Mouse (Mus musculus) G1E-ER4 (cell line): ENCODE data around the gene Mrpl50. TPM values are rescaled to one million over a fixed set of nuclear protein-coding genes. Genes with fewer than 3 reads are reported as not detected.

Source experiments
- GATA1 ChIP-seq: IDR thresholded peaks from one replicate; pipeline ENCODE4 v1.8.0; 2012; ENCODE audit warnings: low read length, inconsistent platforms
- polyA plus RNA-seq: library from polyadenylated mRNA; stranded (reverse); fragments of >175 nt; gene quantifications from 2 replicates; pipeline ENCODE4 v1.2.3, GENCODE M21; 2012

Gene Mrpl50
- polyA plus RNA-seq = 1.9 and 3.2 TPM in 2 replicates

- TF ChIP-seq GATA1 = no peak
Measured at GRCm38 (mm10) chr4:49520572-49521340, at the start of gene Mrpl50, which contains the start of gene Zfp189. TSS of gene Mrpl50 (minus strand) at chr4:49521093. TSS of gene Zfp189 (plus strand) at chr4:49521176.

- no peak for TF ChIP-seq GATA1
Measured at GRCm38 (mm10) chr4:49567613-49568012, 46.7 kb upstream of the Mrpl50 start.

GRCm38 (mm10) chr4:49559915-49560772, 39.3 kb upstream of the Mrpl50 start:
- no peak for TF ChIP-seq GATA1

DNA sequence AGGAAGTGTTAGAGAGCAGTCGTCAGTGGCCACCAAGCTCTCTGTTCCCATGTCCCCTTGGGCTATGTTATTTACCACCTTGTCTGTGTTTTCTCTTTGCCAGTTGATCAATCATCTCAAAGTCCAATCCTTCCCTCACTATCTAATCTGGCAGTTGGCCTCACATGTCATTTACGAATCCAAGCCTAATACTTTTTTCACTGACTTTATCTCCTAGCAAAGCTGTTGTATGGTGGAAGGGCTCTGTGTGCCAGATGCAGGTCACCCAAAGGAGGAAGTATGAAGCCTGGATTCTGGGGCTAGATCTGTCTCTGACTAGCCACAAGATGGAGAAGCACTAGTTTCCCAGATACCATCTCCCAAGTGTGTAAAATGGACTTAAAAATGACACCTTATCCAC, 37.3 kb upstream of the Mrpl50 start:
- no peak for TF ChIP-seq GATA1

DNA sequence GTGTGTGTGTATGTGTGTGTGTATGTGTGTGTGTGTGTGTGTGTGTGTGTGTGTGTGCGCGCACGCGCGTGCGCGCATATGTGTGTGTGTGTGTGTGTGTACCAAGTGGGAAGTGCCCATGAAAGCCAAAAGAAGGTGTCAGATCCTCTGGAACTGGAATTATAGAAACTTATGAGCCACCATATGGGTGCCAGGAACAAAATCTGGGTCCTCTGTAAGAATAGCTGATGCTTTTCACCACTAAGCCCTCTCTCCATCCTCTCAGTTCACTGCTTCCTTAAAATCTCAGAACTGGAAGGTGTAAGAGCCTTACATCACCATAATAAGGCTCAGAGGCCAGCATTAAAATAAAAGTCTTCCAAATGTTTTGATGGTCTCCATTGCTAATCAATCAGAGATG, 36.5 kb upstream of the Mrpl50 start:
- TF ChIP-seq GATA1 = no peak

DNA sequence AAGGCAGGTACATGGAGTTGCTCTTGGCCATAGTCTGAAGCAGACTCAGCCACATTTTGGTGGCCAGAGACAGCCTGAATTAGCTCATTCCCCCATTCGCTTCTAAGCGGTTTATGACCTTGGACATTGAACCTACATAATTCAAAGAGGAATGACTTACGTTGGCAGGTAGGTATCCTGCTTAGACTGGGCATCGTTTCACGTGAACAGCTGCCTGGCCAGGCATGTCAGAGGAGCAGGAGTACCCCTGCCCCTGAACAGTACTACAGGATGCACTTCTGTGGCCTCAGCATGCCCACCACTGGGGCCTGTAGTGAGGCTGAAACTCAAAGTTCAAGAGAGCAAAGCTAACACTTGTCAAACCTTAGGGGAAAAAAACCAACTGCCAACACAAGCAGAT, 32.5 kb upstream of the Mrpl50 start:
- TF ChIP-seq GATA1 = no peak

- no peak for TF ChIP-seq GATA1
Measured at GRCm38 (mm10) chr4:49549383-49549782, 28.5 kb upstream of the Mrpl50 start, which contains the start of gene Aldob. TSS of gene Aldob (minus strand) at chr4:49549546.

DNA sequence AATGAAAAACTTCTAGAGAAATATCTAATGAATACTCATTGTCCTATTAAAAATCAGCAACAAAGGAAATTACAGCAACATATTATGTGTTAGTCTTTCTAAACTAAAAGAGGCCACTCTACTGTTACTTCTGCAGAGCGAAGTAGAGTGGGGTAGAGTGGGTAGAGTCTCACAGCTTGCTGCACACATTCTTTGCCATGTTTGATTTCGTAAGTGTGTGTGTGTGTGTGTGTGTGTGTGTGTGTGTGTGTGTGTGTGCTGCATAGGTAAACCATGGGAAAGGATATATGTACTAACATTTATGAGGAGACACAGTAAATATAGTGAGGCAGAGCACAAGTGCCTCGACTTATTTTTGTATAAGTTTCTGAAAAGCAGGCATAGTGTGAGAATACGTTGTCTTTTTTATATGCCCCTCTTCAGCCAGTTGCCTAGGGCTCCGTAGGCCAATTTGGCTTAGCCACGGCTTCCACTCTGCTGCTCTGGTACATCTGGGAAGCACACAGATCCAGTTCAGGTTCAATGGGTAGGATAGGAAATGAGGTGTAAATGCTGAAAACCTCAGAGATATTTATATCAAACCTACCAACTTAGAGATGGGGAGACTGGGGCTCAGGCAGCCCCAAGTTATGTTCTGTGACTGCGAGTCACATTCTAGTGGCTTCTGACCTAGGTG, 26.8 kb upstream of the Mrpl50 start:
- no peak for TF ChIP-seq GATA1

DNA sequence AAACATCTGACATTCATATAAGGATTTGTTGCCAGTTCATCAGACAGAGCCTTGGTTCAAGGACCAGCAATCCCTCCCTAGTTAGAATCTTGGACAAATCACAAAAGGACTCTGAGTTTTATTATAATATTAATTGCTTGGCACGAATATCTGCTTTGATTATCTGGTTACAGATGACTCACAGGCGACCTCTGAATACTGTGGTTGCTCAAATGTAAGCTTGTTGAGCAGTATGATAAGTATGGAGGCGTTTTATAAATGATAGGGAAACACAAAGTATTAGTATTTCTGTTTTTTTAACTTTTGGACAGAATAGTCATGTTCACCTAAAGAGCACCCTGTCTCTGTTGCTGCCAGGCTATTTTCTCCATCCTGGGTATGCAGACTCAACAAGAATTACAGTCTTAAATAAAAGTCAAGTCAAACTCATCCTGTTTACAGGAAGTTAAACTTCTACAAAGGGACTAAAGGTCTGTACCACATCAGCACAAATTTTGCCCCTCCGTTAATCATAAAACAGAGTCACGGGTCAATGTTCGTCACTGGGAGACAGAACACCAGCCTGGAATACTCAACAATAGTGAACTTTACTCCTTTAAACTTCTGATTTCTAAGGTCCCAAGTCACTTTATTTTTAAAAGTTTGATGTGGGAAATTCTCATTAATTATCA, 26.1 kb upstream of the Mrpl50 start:
- TF ChIP-seq GATA1 = no peak

- no peak for TF ChIP-seq GATA1
Measured at GRCm38 (mm10) chr4:49546026-49546425, 25.1 kb upstream of the Mrpl50 start.

DNA sequence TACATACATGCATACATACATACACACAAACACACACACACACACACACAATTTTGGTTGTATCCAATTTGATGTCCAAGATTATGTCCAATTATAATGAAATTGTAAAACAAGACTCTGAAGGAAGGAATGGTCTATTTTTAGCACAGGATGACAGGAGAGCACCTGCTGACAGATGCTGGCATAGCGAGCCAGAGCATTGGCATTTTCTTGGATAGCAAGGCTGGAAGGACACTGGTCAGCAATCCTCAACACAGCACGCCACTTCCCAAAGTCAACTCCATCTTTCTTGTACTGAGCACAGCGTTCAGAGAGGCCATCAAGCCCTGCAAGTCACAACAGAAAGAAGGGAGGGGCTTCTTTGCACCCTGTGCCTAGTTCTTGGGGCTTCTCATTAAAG, 20.1 kb upstream of the Mrpl50 start:
- no peak for TF ChIP-seq GATA1

GRCm38 (mm10) chr4:49539665-49540064, 18.8 kb upstream of the Mrpl50 start:
- TF ChIP-seq GATA1 = no peak

GRCm38 (mm10) chr4:49536671-49537070, 15.8 kb upstream of the Mrpl50 start:
- no peak for TF ChIP-seq GATA1

DNA sequence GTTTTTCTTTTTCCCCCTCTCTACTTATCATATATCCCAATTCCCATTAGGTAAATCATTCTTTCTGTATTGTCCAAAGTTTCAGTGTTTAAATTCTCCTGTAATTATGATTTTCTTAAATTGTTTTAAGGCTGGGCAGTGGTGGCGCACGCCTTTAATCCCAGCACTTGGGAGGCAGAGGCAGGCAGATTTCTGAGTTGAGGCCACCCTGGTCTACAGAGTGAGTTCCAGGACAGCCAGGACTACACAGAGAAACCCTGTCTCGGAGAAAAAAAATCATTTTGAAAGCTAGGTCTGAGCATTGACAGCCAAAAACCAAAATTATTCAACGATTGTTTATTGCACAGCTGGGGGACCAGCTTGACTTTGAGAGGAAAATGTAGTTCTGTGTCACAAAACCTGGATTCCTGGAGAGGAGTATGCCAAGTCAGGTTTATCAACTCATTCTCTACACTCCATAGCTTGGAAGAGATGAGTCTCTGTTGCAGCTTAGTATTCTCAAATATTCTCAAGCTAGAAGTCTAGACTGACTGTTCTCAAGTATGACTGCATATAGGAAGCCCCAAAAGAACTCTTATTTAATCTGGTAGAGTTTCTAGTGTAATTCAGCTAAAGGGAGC, 14.9 kb upstream of the Mrpl50 start:
- no peak for TF ChIP-seq GATA1

- no peak for TF ChIP-seq GATA1
Measured at GRCm38 (mm10) chr4:49535036-49535435, 14.1 kb upstream of the Mrpl50 start.
